Mouse (Mus musculus) midbrain, embryonic 10.5 days (tissue): ENCODE data around the gene Naa20. TPM values are rescaled to one million over a fixed set of nuclear protein-coding genes. Genes with fewer than 3 reads are reported as not detected.

ENCODE experiments used
- microRNA-seq: library from miRNA; unstranded; fragments of <30 nt; microRNA quantifications from one replicate; pipeline ENCODE4, GENCODE M21; 2017
- polyA plus RNA-seq: library from polyadenylated mRNA; unstranded; fragments of >200 nt; fragmentation: Nextera tagmentation; extraction: Ambion mirVana; gene quantifications from 2 replicates; pipeline ENCODE4 v1.2.1, GENCODE M21; 2016

Naa20 gene
- polyA plus RNA-seq, 1 experiment from 2014 or later: 150 TPM

Small RNA genes lying within 50 kb of the gene (microRNA-seq; reads per million reads assigned to microRNA genes)
- not detected for gene Gm25026

Other genes with a start within 250 kb of the Naa20 start
- gene Rin2, start 226.9 kb upstream of the Naa20 start, polyA plus RNA-seq: 10.6 and 11.5 TPM in 2 replicates
- 0.75 and 0.78 TPM in 2 replicates for gene Cfap61, start 32.7 kb downstream of the Naa20 start, polyA plus RNA-seq
- gene Crnkl1, start 32.9 kb downstream of the Naa20 start, polyA plus RNA-seq: 34.7 and 38.7 TPM in 2 replicates